8 mouse cellular contexts compared by ENCODE assay signal in the genomic region with DNA sequence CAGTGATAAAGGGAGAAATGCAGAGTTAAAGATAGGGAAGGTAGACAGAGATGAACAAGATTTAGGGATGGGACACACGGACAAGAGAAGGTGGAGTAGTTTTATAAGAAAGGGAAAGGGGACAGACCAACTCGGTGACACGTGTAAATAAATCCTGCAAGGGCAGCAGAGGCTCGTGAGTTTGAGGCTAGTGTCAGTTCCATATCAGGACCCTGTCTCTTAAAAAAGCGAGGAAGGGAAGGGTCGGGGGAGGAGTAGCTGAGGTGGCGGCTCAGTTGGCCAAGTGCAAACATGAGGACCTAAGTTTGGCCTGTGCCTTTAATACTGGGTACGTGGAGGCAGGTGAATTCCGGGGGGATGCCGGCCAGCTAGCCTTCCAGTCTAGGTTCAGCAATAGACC. TPM values are rescaled to one million over a fixed set of nuclear protein-coding genes. Genes with fewer than 3 reads are reported as not detected.
A peak's percentile ranks its signal among the peaks of the same experiment; 100 is the strongest.
DNase-seq lines count a peak whose midpoint lies in the region; ATAC-seq and TF ChIP-seq lines count a peak whose summit lies in the region.

No protein-coding gene starts in this region.

- H3K27me3 ChIP-seq in kidney, postnatal 0 days (ENCODE audit: insufficient read depth, low read length): no peaks in the 10 kb centered on the region
- peaks cover 96% of the 10 kb centered on the region for H3K27me3 ChIP-seq in forebrain, embryonic 10.5 days (ENCODE audit: poor library complexity, severe bottlenecking)
- H3K27me3 ChIP-seq in intestine, postnatal 0 days (replicated peaks; ENCODE audit: control insufficient read depth, insufficient read depth, low read length): peaks cover 47% of the 10 kb centered on the region
- H3K27me3 ChIP-seq in neural tube, embryonic 13.5 days: peaks cover 46% of the 10 kb centered on the region

- no peaks in the 10 kb centered on the region for H3K4me1 ChIP-seq in kidney, postnatal 0 days (replicated peaks; ENCODE audit: insufficient read depth, low read length)
- peaks cover 56% of the 10 kb centered on the region for H3K4me1 ChIP-seq in forebrain, embryonic 10.5 days
- H3K4me1 ChIP-seq in intestine, postnatal 0 days (replicated peaks; ENCODE audit: control insufficient read depth, insufficient read depth, low read length): no peaks in the 10 kb centered on the region
- peaks cover 69% of the 10 kb centered on the region for H3K4me1 ChIP-seq in neural tube, embryonic 13.5 days (replicated peaks)

- H3K9me3 ChIP-seq in kidney, postnatal 0 days (replicated peaks; ENCODE audit: low read length): no peaks in the 10 kb centered on the region
- H3K9me3 ChIP-seq in forebrain, embryonic 10.5 days: no peaks in the 10 kb centered on the region
- no peaks in the 10 kb centered on the region for H3K9me3 ChIP-seq in intestine, postnatal 0 days (ENCODE audit: control insufficient read depth)
- H3K9me3 ChIP-seq in neural tube, embryonic 13.5 days: no peaks in the 10 kb centered on the region

- no peak for ATAC-seq in kidney, postnatal 0 days (replicated peaks; ENCODE audit: low FRiP score, low read depth)
- no peak for ATAC-seq in intestine, postnatal 0 days
- ATAC-seq in neural tube, embryonic 13.5 days (ENCODE audit: low read depth): no peak

- H3K9ac ChIP-seq in kidney, postnatal 0 days (ENCODE audit: low read depth, low read length): no peak overlapping the region
- no peak overlapping the region for H3K9ac ChIP-seq in intestine, postnatal 0 days (ENCODE audit: low read depth, low read length)
- H3K9ac ChIP-seq in neural tube, embryonic 13.5 days: peak overlapping the region; percentile 58

- peak overlapping the region; percentile 51 for H3K4me2 ChIP-seq in kidney, postnatal 0 days (ENCODE audit: low read length)
- H3K4me2 ChIP-seq in intestine, postnatal 0 days (replicated peaks; ENCODE audit: low read depth): peak overlapping the region; percentile 60
- peak overlapping the region; percentile 55 for H3K4me2 ChIP-seq in neural tube, embryonic 13.5 days

- TF ChIP-seq CTCF in kidney, postnatal 0 days (IDR thresholded peaks at IDR 0.05; ENCODE audit: low read depth): no peak
- TF ChIP-seq CTCF in intestine, postnatal 0 days (IDR thresholded peaks at IDR 0.05; ENCODE audit: low read depth): no peak

- no peaks in the 10 kb centered on the region for H3K36me3 ChIP-seq in kidney, postnatal 0 days (ENCODE audit: insufficient read depth, low read length)
- H3K36me3 ChIP-seq in forebrain, embryonic 10.5 days (replicated peaks): no peaks in the 10 kb centered on the region
- H3K36me3 ChIP-seq in intestine, postnatal 0 days (ENCODE audit: control insufficient read depth, insufficient read depth): no peaks in the 10 kb centered on the region
- no peaks in the 10 kb centered on the region for H3K36me3 ChIP-seq in neural tube, embryonic 13.5 days

- no peak overlapping the region for H3K27ac ChIP-seq in kidney, postnatal 0 days
- peak overlapping the region; percentile 81 for H3K27ac ChIP-seq in forebrain, embryonic 10.5 days
- no peak overlapping the region for H3K27ac ChIP-seq in intestine, postnatal 0 days (ENCODE audit: low read depth, low read length)
- H3K27ac ChIP-seq in neural tube, embryonic 13.5 days (replicated peaks): peak overlapping the region; percentile 76

- peak overlapping the region; percentile 15 for H3K4me3 ChIP-seq in kidney, postnatal 0 days (replicated peaks; ENCODE audit: low read depth, low read length)
- H3K4me3 ChIP-seq in forebrain, embryonic 10.5 days: peak overlapping the region; percentile 41
- peak overlapping the region; percentile 27 for H3K4me3 ChIP-seq in intestine, postnatal 0 days (ENCODE audit: low read depth, low read length)
- peak overlapping the region; percentile 31 for H3K4me3 ChIP-seq in neural tube, embryonic 13.5 days

- DNase-seq in kidney, postnatal 0 days (ENCODE audit: low spot score): no peak
- no peak for DNase-seq in kidney, postnatal 4 days
- no peak for DNase-seq in forebrain, embryonic 10.5 days (ENCODE audit: extremely low spot score, low spot score)
- DNase-seq in layer of hippocampus, postnatal 36 days: no peak
- DNase-seq in retina, postnatal 1 day: no peak
- DNase-seq in frontal cortex, postnatal 10 days (ENCODE audit: low spot score in 2 of 2): no peak

- 28% methylated on average over 10 of the region's 10 CpGs for WGBS in kidney, postnatal 0 days
- whole genome bisulfite sequencing in forebrain, embryonic 10.5 days: 20% methylated on average over 10 of the region's 10 CpGs
- 28% methylated on average over 10 of the region's 10 CpGs for WGBS in intestine, postnatal 0 days
- 19% methylated on average over 10 of the region's 10 CpGs for WGBS in neural tube, embryonic 13.5 days

RNA-seq across cellular contexts. Expression of gene Nfix, which starts 11.2 kb away (rescaled TPM):
- 21.1 and 22.3 TPM in 2 replicates for polyA plus RNA-seq in kidney, postnatal 0 days (2015; fragmentation: Nextera tagmentation; extraction: Ambion mirVana)
- polyA plus RNA-seq in forebrain, embryonic 10.5 days (2016; fragmentation: Nextera tagmentation; extraction: Ambion mirVana): 0.46 and 1.8 TPM in 2 replicates
- 11.2 and 12.0 TPM in 2 replicates for polyA plus RNA-seq in intestine, postnatal 0 days (2015; fragmentation: Nextera tagmentation; extraction: Ambion mirVana)
- polyA plus RNA-seq in neural tube, embryonic 13.5 days (2015; fragmentation: Nextera tagmentation; extraction: Ambion mirVana): 28.7 and 34.4 TPM in 2 replicates
- 100 to 1,000 TPM; 387 to 434 TPM for total RNA-seq in layer of hippocampus, postnatal 36 days (2021)

RNA-seq across cellular contexts. Expression of gene Dand5, which starts 11.3 kb away (rescaled TPM):
- 7.0 and 7.4 TPM in 2 replicates for polyA plus RNA-seq in kidney, postnatal 0 days (2015; fragmentation: Nextera tagmentation; extraction: Ambion mirVana)
- polyA plus RNA-seq in forebrain, embryonic 10.5 days (2016; fragmentation: Nextera tagmentation; extraction: Ambion mirVana): 2.9 and 3.5 TPM in 2 replicates
- polyA plus RNA-seq in intestine, postnatal 0 days (2015; fragmentation: Nextera tagmentation; extraction: Ambion mirVana): 1.9 and 2.2 TPM in 2 replicates
- polyA plus RNA-seq in neural tube, embryonic 13.5 days (2015; fragmentation: Nextera tagmentation; extraction: Ambion mirVana): 12.3 and 12.8 TPM in 2 replicates
- 10 to 100 TPM in 1 of 2 experiments, 1 to 10 TPM in 1; 9.4 to 10.5 TPM for total RNA-seq in layer of hippocampus, postnatal 36 days (2021)

RNA-seq across cellular contexts. Expression of gene Gadd45gip1, which starts 20.0 kb away (rescaled TPM):
- polyA plus RNA-seq in kidney, postnatal 0 days (2015; fragmentation: Nextera tagmentation; extraction: Ambion mirVana): 51.0 and 54.3 TPM in 2 replicates
- 49.1 and 49.6 TPM in 2 replicates for polyA plus RNA-seq in forebrain, embryonic 10.5 days (2016; fragmentation: Nextera tagmentation; extraction: Ambion mirVana)
- polyA plus RNA-seq in intestine, postnatal 0 days (2015; fragmentation: Nextera tagmentation; extraction: Ambion mirVana): 36.3 and 37.6 TPM in 2 replicates
- 35.1 and 39.8 TPM in 2 replicates for polyA plus RNA-seq in neural tube, embryonic 13.5 days (2015; fragmentation: Nextera tagmentation; extraction: Ambion mirVana)
- total RNA-seq in layer of hippocampus, postnatal 36 days (2021): 10 to 100 TPM; 23.2 to 25.7 TPM

RNA-seq across cellular contexts. Expression of gene Rad23a, which starts 29.2 kb away (rescaled TPM):
- polyA plus RNA-seq in kidney, postnatal 0 days (2015; fragmentation: Nextera tagmentation; extraction: Ambion mirVana): 97.1 and 98.9 TPM in 2 replicates
- 130 and 137 TPM in 2 replicates for polyA plus RNA-seq in forebrain, embryonic 10.5 days (2016; fragmentation: Nextera tagmentation; extraction: Ambion mirVana)
- polyA plus RNA-seq in intestine, postnatal 0 days (2015; fragmentation: Nextera tagmentation; extraction: Ambion mirVana): 67.8 and 74.2 TPM in 2 replicates
- 69.9 and 74.2 TPM in 2 replicates for polyA plus RNA-seq in neural tube, embryonic 13.5 days (2015; fragmentation: Nextera tagmentation; extraction: Ambion mirVana)
- total RNA-seq in layer of hippocampus, postnatal 36 days (2021): 10 to 100 TPM; 67.9 to 68.5 TPM

RNA-seq across cellular contexts. Expression of gene Calr, which starts 35.4 kb away (rescaled TPM):
- polyA plus RNA-seq in kidney, postnatal 0 days (2015; fragmentation: Nextera tagmentation; extraction: Ambion mirVana): 644 and 753 TPM in 2 replicates
- polyA plus RNA-seq in forebrain, embryonic 10.5 days (2016; fragmentation: Nextera tagmentation; extraction: Ambion mirVana): 735 and 764 TPM in 2 replicates
- polyA plus RNA-seq in intestine, postnatal 0 days (2015; fragmentation: Nextera tagmentation; extraction: Ambion mirVana): 474 and 507 TPM in 2 replicates
- 766 and 971 TPM in 2 replicates for polyA plus RNA-seq in neural tube, embryonic 13.5 days (2015; fragmentation: Nextera tagmentation; extraction: Ambion mirVana)
- total RNA-seq in layer of hippocampus, postnatal 36 days (2021): 100 to 1,000 TPM; 557 to 631 TPM

Comparison
In these comparisons a context has a peak if more than half of its experiments do, and no peak if none do; other contexts are left out.
1. H3K27ac ChIP-seq: peak in forebrain, embryonic 10.5 days (single experiment) and neural tube, embryonic 13.5 days (single experiment); none in kidney, postnatal 0 days (single experiment) and intestine, postnatal 0 days (single experiment).
2. Peak in every context shown above with its lines, with median percentiles within 50 percentile points of each other: H3K4me2 ChIP-seq and H3K4me3 ChIP-seq.